Mouse (Mus musculus): ENCODE measurements at regions not wholly inside any gene's neighbourhood (a gene's known extent, or its start where the extent isn't known, plus 50 kb on each side); places are given as distances from the start of the nearest gene placed in this dataset.

DNA sequence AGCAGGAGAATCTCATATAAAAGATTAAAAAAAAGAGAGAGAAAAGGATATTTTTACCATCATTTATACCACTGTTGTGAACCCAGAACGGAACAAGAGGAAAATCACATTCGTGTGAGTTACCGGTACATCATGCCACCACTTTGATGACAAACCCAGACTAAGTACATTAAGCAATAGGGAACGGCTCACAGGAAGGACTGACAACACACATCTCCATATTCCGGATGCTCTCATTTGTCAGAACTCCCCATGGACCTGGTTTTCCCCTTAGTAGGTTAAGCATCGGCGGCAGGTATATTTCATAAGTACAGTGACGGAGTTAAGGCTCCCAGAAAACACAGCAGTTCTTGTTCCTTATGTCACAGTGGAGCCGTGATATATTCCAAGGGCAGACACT, 170.8 kb upstream of the Mon1b start:
- TF ChIP-seq MAFK (IDR thresholded peaks at IDR 0.05; ENCODE audit: insufficient replicate concordance, low read length) (no peak), CTCF (conservative IDR thresholded peaks at IDR 0.05 in 1 of 2, IDR thresholded peaks at IDR 0.05 in 1 of 2; ENCODE audit: low read depth in 2 of 2, low read length in 2 of 2) (no peak), E2F4 (IDR thresholded peaks at IDR 0.05; ENCODE audit: insufficient replicate concordance, low read depth, low read length) (no peak), SIN3A (IDR thresholded peaks at IDR 0.05; ENCODE audit: low read length) (no peak), ETS1 (conservative IDR thresholded peaks at IDR 0.05; ENCODE audit: low read depth, low read length) (no peak), MAZ (IDR thresholded peaks at IDR 0.05; ENCODE audit: low read depth, low read length) (no peak), POLR2A (IDR thresholded peaks at IDR 0.05; ENCODE audit: low read depth, low read length) (no peak), MAX (IDR thresholded peaks at IDR 0.05; ENCODE audit: low read length) (no peak), EP300 (IDR thresholded peaks at IDR 0.05; ENCODE audit: low read length) (no peak), USF2 (conservative IDR thresholded peaks at IDR 0.05; ENCODE audit: low read depth, low read length) (no peak)

Measured in CH12.LX (cell line).